Mouse (Mus musculus) liver, adult (tissue): ENCODE data around the gene Rerg.

Experiments
- GATA4 ChIP-seq: IDR thresholded peaks from 2 replicates; pipeline ENCODE4 v1.6.1; 2014; ENCODE audit warnings: mild to moderate bottlenecking, low read length; ENCODE audit not compliant: insufficient replicate concordance

Gene Rerg

GRCm38 (mm10) chr6:137170226-137170625, at the start of gene Rerg:
Gene Rerg (minus strand): TSS chr6:137170497.
- TF ChIP-seq GATA4: no peak

DNA sequence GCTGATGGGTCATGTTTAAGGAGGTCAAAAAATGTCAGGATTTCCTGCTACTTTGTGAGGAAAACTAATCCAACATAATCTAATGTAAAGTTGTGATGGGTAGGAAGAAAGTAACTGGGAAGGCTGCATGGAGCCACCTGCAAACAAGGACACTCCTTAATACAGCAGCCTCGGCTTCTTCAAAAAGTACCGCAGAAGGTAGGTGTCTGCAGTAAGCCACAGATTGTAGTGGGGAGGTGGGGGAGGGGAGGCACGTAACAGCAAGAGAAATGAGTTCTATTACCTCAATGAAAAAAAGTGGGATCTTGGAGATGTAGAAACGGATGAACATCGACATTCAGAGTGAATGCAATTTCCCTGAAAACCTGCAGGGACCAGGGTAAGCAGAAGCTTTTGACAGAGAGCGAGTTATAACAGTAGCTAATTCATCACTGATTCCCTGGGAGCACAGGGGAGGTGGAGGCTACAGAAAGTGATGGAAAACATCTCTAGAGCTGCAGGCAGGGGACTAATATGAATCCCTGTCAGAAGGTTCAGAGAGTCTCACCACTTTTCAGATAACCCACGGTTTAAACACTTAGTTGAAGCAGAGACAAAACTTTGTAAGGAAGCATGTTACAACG, 47.7 kb upstream of the Rerg start:
- TF ChIP-seq GATA4: no peak

DNA sequence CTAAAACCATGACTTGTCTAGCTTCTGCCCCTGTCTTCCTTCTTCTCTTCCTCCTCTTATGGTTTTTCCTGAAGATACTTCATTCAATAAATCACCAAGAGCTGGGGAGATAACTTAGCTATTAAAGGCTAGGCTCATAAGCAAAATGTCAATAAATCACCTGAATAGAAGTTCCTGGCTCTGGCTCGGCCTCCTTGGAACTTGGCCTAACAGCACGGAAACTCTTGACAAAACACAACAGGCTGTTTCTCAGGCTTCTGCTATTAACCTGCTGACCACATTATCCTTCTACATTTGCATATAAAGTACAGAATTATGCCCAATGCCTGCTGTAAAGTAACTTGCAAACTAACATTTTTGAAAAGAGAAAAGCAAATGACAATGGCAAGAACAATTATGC, 41.1 kb upstream of the Rerg start:
- no peak for TF ChIP-seq GATA4

DNA sequence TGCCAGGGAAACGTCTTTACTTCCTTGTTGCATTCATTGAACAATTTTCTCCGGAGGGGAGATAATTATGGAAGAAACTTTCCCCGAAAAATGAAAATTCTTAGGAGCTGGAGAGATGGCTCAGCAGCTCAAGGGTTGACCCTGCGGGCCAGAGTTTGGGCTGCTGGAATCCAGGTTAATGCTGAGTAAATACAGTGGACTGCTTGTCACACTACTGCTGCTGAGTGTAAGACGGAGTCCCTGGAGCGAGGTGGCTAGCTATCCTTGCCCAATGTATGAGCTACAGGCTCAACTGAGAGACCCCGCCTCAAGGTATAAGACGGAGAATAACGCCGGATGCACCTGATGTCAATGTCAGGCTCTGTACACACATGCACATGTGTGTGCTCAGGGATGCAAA, 40.7 kb upstream of the Rerg start:
- no peak for TF ChIP-seq GATA4

- TF ChIP-seq GATA4: no peak
These were observed 39.7 kb upstream of the Rerg start for GRCm38 (mm10) chr6:137209992-137210391.

DNA sequence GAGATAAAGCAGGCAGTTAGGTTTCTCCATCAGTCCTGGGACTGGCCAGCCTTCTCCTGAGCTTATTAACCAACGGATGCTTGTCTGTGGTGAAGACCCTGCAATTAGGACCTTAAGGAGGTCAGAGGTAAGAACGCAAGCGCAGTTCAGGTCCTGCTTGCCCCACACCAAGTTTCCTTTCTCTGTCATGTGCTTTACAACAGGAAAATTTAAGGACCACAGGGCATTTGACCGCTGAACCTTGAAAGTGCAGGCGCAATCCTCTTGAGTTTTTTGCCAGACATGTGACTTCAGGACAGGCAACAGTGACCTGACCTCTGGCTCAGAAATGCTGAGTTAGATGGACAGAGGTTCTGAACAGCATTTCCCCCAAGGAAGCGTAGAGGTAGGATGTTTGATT, 36.8 kb upstream of the Rerg start:
- no peak for TF ChIP-seq GATA4

DNA sequence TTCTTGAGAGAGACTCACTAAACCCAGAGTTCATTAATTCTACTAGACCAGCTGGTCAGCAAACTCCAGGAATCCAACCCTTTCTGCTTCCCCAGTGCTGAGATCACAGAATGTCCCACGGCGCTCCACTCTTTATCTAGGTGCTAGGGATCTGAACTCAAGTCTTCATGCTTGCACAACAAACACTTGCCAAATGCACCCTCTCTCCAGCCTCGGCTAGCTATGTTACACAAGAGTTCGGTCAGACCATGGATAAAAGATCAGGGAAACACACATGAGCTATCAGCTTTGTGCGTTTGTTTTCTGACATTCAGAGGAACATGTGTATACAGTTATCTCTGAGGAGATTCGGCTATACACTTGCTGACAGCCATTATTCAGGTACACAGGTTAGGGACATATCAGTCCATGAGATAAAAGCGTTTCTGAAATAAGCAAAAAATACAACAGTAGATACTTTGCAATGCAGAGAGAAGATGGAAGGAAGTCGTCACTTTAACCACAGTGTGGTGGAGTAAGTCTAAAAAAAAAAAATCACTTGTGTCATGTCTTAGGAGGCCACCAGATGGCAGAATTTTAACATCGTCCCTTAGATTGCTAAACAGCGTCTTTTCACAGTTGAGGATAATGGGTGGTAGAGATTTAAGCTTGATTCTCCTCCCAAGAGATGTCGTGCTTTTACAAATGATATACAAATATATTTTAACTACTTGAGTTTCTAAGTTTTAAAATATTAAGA, 35.5 kb upstream of the Rerg start:
- TF ChIP-seq GATA4: no peak

DNA sequence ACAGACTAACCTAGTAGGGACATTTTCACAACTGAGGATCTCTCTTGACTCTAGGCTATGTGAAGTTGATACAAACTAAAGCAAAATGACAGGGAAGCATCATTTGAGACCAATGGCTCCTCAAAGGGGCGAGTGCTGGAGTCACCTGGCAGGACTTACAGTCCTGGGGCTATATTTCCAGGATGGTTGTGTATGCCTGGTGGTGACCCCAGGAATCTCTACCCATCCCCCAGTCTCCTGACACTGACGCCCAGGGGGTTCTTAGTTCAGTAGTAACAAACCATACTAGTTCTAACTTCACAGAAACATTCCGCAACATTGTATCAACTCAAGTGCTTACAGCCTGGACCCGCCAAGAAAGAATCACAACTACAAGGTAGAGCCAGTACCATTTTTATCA, 32.4 kb upstream of the Rerg start:
- no peak for TF ChIP-seq GATA4

DNA sequence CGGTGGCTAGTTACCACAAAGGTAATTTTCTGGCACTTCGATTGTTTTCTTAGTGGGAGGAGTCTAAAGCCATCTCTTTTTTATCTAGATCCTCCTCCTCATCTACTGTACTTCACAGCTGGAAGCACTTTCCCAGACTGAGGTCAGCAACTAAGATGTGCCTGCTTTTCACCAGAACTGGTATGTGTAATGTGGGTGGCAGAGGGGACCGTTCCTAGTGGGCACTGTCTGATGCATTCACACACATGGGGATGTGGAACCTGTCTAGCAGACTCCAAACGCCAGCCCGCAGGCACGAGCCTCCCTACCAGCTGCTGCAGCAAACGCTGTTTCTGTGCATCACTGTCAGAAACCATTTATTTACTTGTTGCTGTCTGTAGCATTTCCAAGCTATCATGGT, 31.3 kb upstream of the Rerg start:
- TF ChIP-seq GATA4: no peak

DNA sequence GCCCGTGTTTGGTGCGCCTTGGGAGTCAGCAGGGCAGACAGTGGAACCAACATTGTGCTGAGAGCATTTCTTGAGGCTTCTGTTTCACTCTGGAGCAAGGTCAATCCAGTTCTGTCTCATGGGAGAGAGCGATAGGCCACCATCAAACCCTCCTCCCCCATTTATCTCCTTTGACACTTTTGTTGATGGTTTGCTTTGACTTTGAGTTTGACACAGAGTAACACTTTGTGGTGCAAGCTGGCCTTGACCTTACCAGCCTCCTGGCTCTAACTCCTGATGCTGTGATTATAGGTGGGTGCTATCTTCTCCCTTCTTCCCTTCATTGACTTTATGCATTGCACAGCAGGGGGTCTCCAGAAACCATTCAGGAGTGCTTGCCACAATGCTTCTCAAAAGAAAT, 30.9 kb upstream of the Rerg start:
- no peak for TF ChIP-seq GATA4

DNA sequence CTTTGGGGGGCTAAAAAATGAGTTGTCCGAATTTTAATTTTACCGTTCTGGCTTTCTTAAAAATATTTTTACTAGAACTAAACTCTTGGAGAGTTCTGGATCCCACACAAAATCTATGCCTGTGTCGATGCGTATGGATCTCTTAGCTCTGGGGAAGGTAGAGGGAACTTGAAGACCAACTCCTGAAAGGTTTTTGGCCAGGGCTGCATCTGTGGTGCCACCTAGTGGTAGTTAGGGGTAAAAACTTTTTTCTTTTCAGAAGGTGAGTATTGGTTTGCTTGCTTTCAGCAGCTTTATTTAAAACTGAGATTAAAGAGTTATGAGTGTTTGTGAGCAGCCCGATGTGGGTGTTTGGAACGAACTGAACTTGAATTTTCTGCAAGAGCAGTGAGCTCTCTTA, 21.8 kb upstream of the Rerg start:
- no peak for TF ChIP-seq GATA4

DNA sequence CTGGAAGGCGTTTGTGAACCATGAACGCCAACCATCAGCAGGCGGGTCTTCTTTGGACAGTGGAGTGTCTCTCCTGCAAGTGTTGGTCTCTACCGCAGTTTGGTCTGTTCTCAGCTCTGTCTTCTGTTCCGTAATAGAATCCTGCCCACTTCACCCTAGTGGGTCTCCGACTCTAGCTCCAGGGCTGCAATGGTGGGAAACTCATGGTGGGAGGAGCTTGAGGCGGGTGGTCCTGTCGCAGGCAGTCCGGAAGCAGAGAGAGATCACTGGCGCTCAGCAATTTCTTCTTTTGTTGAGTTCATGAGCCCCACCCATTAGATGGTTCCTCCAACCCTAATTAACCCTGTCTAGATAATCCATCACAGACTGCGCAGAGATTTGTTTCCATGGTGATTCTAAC, 20.7 kb upstream of the Rerg start:
- TF ChIP-seq GATA4: no peak

DNA sequence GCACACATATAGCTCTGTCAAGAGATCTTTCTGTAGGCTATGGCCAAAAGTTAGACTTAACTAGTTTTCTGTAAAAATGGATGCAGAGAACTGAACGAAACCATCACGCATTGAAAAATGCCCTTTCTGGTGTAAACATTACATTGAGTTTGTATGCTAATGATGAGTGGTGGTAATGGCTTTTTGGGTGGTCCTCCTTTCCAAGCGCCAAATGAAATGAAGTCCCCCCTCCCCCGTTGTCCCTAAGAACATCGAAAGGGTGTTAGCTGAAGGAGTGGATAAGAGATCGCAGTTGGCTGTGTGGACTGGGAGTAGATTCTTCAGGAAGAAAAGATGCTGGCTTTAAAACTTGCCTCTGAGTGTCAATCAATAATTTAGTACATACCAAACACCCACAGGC, 20.3 kb upstream of the Rerg start:
- no peak for TF ChIP-seq GATA4

GRCm38 (mm10) chr6:137188375-137188926, 18.2 kb upstream of the Rerg start:
- TF ChIP-seq GATA4: no peak

DNA sequence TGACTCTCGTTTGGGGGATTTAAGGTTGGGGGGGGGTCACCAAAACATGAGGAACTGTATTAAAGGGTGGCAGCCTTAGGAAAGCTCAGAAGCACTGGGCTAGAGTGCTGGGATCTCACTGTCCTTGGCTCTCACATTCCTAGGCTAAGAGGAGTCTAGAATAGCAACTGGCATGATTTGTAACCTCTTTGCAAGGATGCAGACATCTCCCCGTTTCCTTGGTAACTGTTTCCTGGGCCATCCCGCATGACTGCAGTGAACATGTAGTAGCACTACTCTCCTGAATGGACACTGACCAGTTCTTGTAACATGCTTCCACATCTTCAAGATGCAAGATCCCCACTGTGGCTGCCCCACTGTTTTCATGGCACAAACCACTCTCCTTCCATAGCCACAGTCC, 17.1 kb upstream of the Rerg start:
- TF ChIP-seq GATA4: no peak

DNA sequence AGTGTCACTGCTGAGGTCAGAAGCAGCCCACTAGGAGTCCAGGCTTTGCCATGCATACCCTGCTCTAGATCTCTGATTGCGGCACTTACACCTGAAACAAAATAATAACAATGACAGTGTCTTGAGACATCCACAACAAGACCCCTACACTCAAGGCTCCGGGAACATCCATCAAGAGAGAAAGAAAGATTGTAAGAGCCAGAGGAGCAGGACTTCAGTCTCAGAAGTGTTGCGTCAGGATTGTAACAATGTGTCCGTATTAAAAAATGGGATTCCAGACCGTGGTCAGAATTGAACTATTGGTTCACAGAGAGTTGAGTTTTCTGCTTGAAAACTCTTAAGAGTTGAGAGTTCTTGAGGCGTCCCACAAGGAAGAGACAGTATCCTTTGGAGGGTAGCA, 10.3 kb upstream of the Rerg start:
- TF ChIP-seq GATA4: no peak

GRCm38 (mm10) chr6:137180115-137180514, 9.8 kb upstream of the Rerg start:
- TF ChIP-seq GATA4: no peak

DNA sequence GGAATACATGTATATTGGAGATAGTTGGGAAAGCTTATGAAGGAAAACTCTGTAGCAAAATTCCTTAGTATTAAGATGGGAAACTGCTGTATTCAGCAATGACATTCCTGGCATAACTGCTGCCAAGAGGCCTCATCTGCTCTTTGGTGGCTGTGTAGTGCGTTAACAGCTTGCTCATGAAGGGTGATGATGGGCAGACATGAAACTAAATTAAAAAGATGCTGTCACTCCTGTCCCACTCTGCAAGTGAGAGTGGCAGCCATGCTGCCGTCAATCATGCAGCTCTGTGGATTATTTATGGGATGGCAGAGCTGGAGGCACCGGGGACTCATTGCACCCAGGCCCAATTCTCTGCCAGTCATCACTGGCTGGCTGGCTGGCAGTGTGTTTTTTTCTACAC, 8.7 kb upstream of the Rerg start:
- no peak for TF ChIP-seq GATA4

- no peak for TF ChIP-seq GATA4
These were observed 349 bp upstream of the Rerg start for GRCm38 (mm10) chr6:137170646-137171045.
